Mouse (Mus musculus) layer of hippocampus, postnatal 36 days (tissue): ENCODE measurements at regions not wholly inside any gene's neighbourhood (a gene's known extent, or its start where the extent isn't known, plus 50 kb on each side); places are given as distances from the start of the nearest gene placed in this dataset.
"Not testable (repeated sequence)": the region's sequence is repeated elsewhere in the genome, so short reads cannot be mapped to it uniquely, and the experiment has no call there.

Source experiments
- DNase-seq, 2 experiments: peaks; one replicate each; pipeline ENCODE4 v3.0.0; 2022

DNA sequence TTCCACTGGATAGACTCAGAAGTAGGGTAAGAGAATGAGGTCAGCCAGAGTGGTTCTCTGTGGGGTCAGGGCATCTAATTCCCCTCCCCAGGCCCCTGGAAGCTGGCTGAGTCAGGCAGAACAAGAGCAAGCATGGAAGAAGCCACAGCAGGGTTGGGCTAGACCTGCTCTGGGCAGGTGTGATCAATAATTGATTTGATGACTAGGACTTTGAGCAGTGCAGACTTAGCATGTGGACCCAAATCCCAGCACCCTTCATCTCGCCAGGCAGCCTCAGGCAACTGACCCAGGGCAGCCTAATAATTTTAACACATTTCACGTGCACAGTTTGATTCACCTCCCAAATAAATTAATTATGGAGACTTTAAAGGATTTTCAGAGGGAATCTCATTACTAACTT is 67.2 kb downstream of the Qdpr start:
- DNase-seq: no peak

DNA sequence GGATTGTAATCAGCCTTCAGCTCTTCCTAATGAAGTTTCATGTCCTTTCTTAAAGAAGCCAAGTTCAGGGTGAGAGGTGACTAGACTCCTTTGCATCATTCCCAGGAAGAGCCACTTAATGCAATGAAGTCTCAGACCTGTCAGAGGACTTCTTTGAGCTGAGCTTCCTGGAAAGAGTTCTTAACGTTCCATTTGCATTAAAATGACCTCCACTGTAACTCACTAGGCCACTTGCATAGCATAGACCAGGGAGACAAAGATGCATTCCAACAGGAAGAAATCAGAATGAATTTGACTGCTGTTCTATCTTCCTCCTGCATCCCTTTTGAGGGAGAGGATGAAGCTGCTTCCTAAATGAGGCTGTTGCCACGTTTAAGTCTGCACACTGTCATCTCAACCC is 71.5 kb downstream of the Qdpr start:
- DNase-seq: no peak

DNA sequence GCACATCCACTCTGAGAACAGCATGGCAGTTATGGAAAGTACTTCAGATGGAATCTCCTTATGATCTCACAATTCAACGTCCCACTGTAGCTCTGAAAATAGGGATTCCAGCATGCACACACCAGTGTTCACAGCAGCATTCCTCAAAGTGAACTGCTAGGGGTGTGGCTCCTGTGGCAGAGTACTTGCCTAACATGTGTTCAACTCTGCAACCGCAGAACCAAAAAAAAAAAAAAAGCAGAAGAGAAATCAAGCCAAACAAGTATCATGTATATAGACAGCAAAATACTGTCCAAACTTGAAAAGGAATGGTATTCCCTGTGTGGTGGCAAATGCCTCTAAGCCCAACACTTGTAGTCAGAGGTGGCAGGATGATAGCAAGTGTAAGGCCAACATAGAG is 77.0 kb downstream of the Qdpr start:
- no peak for DNase-seq

DNA sequence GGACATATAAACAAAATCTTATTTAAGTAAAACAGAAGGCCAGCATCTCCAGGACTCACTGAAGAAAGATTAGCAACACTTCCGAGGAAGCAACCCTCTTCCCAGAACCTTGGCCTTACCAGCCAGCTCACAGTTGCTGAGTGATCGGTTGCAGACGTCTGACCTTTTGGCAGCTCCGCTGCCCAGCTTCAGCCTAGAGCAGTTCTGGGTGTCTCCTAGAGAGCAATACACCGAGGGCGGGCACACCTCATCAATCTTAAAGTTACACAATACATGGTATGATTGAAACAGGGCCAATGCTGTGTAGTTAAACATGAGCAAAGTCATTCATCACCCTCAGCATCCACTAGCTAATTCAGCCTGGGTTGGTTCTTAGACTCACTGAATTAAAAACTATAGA is 81.6 kb downstream of the Qdpr start:
- DNase-seq: no peak

DNA sequence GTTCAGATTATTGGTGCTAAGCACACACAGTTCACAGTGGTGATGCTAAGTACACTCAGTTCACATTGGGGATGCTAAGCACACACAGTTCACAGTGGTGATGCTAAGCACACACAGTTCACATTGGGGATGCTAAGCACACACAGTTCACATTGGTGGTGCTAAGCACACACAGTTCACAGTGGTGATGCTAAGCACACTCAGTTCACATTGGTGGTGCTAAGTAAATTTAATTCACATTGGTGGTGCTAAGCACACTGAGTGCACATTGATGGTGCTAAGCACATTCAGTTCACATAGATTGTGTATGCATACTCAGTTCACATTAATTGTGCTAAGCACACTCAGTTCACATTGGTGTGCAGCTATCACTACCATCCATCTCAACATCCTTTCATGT is 89.8 kb downstream of the Qdpr start:
- no peak for DNase-seq

DNA sequence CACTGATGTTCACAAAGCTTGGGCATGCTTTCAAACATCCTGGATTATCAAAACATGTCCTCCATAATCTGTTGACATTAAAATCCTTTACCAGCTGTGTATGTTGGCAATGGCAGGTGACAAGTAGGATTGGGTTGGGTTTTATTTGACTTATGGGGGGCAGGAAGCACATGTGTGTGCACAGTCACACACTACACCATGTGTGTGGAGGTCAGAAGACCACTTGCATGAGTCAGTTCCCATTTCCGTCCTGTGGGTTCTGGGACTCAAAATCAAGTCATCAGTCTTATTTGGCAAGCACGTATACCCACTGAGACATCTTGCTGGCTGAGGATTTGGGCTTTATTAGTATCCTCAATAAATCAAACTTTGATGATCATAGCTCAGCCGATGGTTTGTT is 109.6 kb downstream of the Qdpr start:
- no peak for DNase-seq

DNA sequence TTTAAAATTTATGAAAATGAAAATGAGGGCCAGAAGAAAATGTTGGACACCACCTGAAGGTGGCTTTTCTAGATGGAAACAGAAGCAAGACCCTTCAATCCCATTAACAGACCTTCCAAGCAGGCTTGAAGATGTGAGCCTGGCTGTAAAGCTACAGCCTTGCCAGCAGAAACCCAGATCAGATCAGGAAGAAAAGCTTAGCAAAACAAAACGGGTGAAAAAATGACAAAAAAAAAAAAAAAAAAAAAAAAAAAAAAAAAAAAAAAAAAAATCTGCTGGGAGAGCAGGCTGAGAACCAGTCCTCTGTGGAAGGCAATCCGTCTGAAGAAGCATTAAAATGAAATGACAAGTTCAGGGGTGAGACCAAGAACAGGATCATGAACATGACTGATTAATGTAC is 113.2 kb downstream of the Qdpr start:
- DNase-seq: no peak

DNA sequence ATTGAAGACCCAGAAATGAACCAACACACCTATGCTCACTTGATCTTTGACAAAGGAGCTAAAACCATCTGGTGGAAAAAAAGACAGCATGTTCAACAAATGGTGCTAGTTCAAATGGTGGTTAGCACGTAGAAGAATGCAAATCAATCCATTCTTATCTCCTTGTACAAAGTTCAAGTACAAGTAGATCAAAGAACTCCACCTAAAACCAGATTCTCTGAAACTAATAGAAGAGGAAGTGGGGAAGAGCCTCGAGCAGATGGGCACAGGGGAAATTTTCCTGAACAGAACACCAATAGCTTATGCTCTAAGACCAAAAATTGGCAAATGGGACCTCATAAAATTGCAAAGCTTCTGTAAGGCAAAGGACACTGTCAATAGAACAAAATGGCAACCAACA is 125.6 kb downstream of the Qdpr start:
- DNase-seq: not testable (repeated sequence)

DNA sequence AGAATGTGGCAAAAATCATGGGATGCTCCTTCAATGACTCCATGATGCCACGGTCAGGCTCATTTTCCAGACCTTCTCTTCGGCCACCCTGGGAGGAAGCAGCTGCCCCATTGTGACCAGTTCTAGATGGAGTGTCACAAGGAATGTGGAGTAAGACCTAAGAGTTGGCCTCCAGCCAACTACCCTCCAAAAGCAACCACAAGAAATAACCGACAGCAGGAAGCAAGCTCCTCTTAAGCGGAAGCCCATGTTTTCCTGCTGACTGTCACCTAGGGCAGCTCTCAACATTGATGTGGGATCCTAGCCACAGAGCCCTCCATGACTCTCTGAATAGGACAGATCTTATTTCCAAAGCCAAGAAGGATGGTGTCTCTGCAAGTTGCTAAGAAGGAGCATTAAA is 126.5 kb downstream of the Qdpr start:
- no peak for DNase-seq

DNA sequence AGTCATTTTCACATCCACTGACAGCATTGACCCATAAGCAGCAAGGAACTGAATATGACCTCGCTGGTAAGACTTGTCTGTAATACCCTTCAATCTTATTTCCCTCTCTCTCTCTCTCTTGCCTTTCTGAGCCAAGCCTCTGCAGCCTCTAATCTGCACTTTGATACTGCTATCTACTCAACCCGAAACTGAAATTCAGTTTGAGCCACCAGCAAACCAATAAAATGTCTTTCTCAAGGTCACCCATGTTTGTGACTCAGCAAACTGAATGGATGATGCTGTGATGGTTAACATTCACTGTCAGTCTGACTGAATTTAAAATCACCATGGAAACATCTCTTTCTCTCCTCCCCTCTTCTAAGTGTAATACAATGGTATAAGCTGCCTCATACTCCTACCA is 132.0 kb downstream of the Qdpr start:
- no peak for DNase-seq

DNA sequence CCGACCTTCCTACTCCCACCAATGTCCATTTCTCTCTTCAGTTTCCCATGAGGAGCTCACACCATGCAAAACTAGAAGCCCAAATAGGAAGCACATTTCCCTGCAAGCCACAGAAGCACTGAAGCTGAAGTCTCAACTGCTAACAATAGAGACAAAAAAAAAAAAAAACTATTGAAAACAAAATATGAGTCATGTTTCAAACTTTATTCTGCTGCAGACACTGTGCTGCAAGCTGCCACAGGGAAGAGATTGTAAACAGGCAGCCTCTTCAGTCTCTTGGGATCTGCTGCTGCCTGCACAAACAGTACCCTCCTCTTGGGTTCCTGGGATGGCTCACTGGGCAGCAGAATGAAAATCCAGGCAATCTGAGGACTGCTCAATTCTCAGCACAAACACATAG is 148.9 kb downstream of the Qdpr start:
- DNase-seq: peak; percentile 12 to 28

DNA sequence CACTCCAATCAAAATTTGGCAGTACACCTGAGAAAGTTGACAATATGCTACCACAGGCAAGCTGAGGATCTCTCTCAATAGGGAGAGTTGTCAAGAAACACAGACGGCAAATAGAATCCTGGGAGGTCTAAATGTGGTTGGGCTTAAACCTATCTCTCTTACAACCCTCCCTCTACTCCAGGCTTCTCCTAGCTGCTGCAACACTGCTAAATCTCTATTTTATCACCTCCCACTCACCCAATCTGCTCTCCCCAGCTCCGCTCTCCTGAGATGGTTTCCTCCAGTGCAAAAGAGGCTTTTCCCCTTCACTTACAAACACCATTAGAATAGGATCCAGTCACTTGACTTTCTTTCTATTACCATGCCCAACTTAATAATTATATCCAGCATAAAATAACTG is 151.2 kb downstream of the Qdpr start:
- DNase-seq: peak; percentile 45 to 63

DNA sequence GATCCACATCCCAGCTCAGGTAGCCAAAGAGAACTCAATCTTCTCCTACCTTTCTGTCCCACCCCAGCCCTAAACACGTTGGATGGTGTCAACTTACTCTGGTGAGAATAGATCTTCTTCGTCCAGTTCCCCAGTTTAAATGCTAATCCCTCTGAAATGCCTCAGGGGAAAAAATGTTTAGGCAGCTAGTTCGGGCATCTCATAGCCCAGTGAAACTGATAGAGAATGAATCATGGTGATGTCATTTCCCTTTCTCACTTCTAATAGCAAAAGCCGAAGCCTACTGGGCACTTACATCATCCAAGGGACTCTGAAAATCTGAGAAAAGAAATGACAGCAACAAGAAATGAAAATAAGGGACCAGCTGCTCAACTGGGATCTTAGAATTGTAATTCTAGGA is 154.9 kb downstream of the Qdpr start:
- DNase-seq: no peak

DNA sequence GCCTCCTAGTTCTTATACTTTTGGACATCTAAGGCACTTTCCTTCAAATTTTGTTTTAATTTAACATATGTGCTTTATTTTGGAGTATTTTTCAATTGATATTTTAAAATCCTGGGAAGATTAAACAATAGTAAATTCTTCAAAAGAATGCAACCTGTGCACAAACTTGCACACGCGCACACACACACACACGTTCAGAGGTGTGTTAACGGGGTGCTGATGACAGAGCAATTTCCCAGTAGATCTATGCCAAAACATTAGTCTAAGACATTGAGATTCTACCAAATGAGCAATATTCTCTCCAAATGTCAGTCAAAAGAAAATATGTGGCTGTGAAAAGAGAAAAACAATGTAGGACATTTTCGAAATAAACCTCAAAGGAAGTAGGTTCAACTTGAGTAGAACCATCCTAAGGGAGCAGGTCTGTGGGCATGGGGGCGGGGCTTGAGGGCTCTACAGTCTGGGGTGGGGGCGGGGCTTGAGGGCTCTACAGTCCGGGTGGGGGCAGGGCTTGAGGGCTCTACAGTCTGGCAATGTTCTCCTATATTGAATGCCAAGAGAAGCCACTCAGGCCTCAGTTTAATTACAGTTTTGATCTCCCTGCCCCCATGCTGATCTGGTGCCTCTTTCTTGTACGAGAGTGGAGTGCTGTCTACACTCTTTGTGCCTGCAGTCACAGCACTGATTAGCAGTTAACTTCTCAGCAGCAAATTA is 157.0 kb downstream of the Qdpr start:
- DNase-seq: no peak

DNA sequence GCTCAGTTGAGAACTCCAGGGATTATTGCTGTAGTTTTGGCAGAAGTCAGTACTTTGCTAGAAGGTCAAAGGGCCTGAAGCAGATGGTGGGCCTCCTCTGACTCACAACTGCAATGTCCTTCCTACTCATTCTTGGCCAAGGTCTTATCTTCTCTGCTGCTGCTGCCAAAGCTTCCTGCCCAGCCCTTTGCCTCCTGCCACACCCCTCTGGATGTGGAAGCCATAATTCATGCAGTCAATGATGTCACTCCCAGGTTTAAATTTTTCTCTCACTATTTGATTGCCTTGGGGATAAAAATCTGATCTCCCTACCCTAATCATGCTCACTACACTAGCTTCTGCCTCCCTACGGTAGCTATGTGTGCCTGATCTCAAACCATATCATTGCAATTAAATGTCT is 157.7 kb downstream of the Qdpr start:
- no peak for DNase-seq

DNA sequence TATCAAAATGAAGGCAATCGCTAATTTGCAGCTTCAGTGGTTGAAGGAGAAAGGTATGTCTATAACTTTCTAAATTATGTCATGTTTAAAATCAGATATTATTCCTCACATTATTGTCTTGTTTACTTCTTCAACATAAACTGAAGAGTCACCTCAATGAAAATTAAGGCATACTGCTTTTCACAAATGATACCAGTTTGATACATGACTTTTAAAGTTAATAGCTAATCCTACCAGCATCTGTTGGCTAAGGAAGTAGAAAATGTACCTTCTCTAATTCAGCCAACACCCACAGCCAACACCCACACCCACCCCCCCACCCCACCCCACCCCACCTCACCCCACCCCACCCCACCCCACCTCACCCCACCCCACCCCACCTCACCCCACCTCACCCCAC is 158.3 kb downstream of the Qdpr start:
- DNase-seq: no peak

DNA sequence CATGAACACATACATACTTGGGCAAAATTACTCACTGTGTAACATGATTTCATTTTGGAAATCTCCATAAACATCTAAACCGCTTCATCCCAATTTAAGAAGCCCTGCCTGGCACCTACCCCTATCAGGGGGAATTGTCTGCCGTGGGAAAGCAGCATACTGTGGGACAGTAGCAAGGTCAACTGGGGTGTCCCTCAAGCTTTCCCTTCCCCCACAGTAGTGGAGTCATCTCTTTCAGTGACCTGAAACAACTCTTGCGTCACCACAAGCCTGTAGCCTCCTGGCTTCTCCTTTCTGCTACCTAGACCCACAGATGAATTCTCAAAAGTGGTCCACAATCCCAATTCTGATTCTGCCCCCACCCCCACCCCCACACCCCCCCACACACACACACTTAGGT is 158.8 kb downstream of the Qdpr start:
- no peak for DNase-seq

DNA sequence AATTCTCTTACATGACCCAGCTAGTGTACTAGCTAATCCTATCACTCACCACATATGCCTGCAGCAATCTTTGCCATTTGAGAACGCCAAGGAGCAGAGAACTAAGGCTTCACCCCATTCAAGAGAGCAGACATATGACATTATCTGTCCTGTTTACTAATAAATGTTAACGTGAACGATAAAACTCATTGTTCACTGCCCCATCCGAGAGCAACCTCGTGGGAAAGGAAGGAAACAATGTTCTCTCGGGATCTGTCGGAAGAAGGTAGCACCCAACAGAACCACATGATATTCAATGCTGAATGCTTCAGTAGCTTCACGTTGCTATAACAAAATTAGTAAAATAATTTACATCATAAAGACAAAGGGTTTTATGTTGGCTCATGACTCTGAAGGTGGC is 163.6 kb downstream of the Qdpr start:
- no peak for DNase-seq

DNA sequence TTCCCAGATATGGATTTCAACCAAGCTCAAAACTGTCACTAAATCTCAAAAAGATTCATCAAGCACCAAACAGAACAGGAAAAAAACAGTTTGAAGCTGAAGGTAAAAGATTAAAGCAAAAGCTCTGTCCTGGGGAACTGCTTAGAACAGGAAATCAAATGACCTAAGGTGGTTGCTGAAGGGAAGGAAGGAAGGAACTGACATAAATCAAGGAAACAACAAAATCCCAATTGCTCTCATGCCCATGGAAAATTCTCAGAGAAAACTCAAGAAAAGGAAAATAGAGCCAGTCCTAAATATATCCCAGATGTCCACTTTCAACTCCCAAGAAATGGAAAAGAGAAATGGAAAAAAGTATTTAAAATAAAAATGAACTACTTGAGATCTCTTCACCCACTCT is 165.4 kb downstream of the Qdpr start:
- no peak for DNase-seq

DNA sequence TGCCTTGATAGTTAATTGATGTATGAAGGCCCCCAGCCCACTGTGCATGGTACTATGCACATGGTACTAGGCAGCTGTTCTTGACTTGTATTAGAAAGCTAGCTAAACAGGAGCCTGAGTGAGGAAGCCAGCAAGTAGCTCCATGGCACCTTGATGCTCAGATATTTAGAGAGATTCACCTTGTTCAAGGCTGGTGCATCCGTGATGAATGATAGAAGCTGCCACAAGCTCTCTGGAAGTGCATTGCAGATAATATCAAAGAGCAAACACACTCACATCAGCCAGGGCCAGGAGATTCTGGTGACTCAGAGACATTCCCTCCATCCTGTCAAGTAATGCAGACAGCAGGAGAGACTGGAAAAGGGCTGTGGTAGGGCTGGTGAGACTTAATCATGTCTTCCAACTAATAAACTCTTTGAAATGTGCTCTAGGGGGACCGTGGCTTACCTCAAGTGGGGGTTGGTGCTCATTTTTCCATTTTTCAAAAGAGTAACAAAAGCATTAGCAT is 166.1 kb downstream of the Qdpr start:
- no peak for DNase-seq

DNA sequence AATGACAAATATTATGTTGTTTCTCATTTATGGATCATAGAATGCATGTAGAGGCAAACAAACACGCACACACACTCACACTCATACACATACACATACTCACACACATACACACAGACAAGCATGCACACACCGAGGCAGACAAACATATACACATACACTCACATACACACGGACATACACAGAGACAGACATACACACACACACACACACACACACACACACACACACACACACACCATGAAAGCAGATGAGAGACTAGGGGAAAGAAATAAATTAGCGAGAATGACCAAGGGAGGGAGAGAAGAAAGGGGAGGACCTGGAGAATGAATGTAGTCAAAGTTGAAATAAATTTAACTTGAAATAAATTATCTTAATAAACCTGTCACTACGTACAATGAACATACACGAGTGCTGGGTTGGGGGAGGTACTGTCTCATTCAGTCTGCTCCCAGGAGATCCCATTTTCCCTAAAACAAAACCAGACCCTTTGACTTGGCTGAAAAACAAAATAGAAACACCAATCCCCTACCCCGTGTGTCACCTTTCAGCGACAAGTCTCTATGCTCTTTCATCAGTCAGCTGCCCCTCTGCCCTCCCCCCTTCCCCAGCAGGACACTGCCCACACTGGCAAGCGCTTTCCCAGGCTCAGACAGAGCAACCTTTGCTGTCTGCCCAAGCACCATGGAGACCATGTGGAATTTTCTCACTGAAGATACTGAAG is 167.7 kb downstream of the Qdpr start:
- DNase-seq: no peak

DNA sequence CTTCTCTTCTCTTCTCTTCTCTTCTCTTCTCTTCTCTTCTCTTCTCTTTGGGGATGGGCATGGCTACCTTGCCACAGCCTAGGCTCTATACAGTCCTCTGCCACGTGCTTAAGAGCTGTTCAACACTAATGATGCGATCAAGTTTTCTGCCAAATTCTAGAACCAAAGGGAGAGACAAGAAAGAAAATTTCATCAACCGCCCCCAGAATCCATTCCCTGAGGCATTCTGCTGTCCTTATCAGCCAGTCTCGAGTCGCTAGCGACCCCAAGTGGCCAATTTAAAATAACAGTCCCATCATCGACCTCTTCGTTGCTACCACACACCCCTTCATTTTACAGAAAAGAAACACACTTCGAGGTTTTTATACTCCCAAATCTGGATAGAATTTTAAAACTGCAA is 171.5 kb downstream of the Qdpr start:
- peak; percentile 63 to 76 for DNase-seq

DNA sequence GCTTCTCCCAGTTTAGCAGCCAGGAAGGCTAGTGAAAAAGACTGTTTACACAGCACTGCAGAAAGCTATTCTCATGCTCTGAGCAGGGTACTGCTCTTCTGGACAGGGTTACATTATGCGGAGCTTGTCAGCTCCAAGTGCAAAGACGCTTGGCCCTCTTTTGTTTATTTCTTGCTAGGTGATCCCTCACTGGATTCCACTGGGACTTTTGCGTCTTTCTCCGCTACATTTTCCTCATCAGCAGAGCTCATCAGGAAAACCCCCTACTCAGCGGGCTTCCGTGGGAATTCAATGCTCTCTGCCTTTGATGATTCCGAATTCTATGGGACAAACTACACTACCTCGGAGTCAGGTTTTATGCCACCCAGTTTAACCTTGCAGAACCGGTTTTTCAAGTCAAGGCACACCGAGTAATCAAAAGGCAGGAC is 172.0 kb downstream of the Qdpr start:
- no peak for DNase-seq

DNA sequence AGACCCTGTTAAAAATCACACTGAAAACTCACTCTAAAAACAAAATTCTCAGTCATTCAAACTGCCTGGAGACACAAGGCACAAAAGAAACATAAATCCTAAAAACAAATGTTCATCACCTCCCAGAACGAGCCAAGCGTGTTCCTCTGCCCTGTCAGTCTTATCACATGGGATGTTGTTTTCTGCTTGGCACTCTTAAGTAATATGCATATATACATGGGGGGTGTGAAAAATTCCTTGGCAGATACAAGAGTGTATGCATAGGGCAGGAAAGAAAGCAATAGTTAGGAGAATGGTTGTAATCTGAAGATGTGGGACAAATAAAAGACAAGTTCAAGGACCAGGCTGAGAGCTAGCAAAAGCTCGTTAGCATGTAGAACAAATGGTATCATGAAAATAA is 179.4 kb downstream of the Qdpr start:
- no peak for DNase-seq
